Mouse (Mus musculus): ENCODE measurements around the gene Pcgf5. TPM values are rescaled to one million over a fixed set of nuclear protein-coding genes. Genes with fewer than 3 reads are reported as not detected.
A peak's percentile ranks its signal among the peaks of the same experiment; 100 is the strongest.
"Not testable (repeated sequence)": the region's sequence is repeated elsewhere in the genome, so short reads cannot be mapped to it uniquely, and the experiment has no call there.

Gene Pcgf5
- polyA plus RNA-seq, 1 experiment from 2014 or later = 26.0 TPM

DNA sequence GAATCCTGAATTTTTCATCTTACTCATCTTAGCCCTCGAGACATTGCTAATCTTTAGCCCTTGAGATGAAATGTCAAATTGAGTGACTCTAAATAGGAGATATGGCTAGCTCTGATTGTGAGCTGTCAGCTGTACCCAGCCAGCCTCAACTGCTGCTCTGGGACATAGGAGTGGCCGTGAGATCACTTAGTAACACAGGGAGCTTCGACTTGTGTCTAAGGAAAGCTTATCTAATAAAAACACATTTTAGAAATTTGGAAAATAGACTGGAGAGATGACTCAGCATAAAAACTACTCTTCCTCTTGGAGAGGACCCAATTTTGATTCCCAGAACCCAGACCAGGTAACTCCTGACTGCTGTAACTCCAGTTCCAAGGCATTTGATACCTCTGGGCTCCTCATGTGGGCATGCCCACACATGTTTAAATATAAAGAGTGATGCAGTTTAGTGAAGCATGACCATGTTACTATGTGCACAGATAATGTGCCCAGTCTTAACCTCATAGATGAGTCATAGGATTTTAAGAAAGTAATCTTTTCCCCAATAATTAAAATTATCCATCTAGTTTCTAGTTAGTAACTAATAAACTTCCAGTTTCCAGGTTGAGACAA, 103.0 kb downstream of the Pcgf5 start:
- H3K27me3 ChIP-seq (replicated peaks) = no peaks in the 10 kb centered on the region
- H3K27ac ChIP-seq = peak overlapping the region; percentile 85
- H3K36me3 ChIP-seq = peaks cover 20% of the 10 kb centered on the region
- no peak overlapping the region for H3K9ac ChIP-seq
- H3K4me2 ChIP-seq = peak overlapping the region; percentile 44
- peaks cover 36% of the 10 kb centered on the region for H3K4me1 ChIP-seq
- WGBS (ENCODE audit: insufficient replicate concordance) = 18% methylated on average over 3 of the region's 3 CpGs
- H3K4me3 ChIP-seq = no peak overlapping the region
- peak; percentile 98 for ATAC-seq
- no peaks in the 10 kb centered on the region for H3K9me3 ChIP-seq (replicated peaks)

DNA sequence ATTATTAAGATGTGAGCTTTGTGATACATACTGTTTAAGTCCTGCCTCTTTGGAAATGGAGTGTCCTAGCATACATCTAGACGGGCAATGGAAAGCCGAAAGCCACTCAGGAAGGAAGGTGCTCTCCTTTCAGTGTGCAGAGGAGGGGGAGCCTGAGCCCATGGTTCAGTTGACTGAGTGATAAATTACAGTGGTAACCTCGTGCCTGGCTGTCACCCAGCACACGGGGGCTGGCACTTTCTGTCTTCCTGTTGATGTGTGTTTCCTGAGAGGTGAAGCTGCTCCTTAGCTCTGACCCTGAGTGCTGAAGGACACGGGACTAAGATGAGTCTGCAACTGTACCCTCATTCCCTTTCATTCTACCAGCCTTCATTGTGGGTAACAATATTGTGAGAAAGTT, 103.6 kb downstream of the Pcgf5 start:
- peak overlapping the region; percentile 85 for H3K27ac ChIP-seq
- peak; percentile 22 for ATAC-seq
- H3K4me1 ChIP-seq = peaks cover 42% of the 10 kb centered on the region
- peak overlapping the region; percentile 33 for H3K4me2 ChIP-seq
- no peaks in the 10 kb centered on the region for H3K9me3 ChIP-seq (replicated peaks)
- H3K4me3 ChIP-seq = no peak overlapping the region
- peak overlapping the region; percentile 40; the same call in 1 of the 2 replicates for H3K9ac ChIP-seq
- no peaks in the 10 kb centered on the region for H3K27me3 ChIP-seq (replicated peaks)
- 36% methylated on average over 5 of the region's 5 CpGs for WGBS (ENCODE audit: insufficient replicate concordance)
- peaks cover 18% of the 10 kb centered on the region for H3K36me3 ChIP-seq

DNA sequence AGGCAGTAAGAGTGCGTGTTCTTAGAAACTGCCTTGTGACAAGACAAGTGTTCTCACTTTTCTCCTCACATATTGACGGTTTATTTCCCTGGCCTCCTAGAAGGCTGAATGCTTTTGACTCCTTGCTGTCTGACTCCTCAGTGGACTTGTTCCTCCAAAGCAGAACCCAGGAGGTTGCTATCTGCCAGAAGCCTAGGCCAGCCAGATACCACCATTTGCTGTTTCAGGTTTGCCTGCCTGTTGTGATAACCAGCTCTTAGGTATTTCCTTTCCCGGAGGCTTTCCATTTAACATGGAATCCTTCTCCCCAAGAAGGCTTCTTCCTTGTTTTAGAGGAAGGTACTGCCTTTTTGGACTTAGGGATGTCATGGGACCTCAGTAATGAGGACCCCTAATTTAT, 104.1 kb downstream of the Pcgf5 start:
- not testable (repeated sequence) for H3K4me3 ChIP-seq; H3K27me3 ChIP-seq (replicated peaks); H3K9me3 ChIP-seq (replicated peaks)
- H3K4me2 ChIP-seq = peak overlapping the region; percentile 33
- H3K27ac ChIP-seq = peak overlapping the region; percentile 85
- H3K36me3 ChIP-seq = peaks cover 18% of the 10 kb centered on the region
- peaks cover 45% of the 10 kb centered on the region for H3K4me1 ChIP-seq
- 49% methylated on average over 3 of the region's 3 CpGs for WGBS (ENCODE audit: insufficient replicate concordance)
- peak overlapping the region; percentile 40; the same call in 1 of the 2 replicates for H3K9ac ChIP-seq
- ATAC-seq = peak; percentile 78

DNA sequence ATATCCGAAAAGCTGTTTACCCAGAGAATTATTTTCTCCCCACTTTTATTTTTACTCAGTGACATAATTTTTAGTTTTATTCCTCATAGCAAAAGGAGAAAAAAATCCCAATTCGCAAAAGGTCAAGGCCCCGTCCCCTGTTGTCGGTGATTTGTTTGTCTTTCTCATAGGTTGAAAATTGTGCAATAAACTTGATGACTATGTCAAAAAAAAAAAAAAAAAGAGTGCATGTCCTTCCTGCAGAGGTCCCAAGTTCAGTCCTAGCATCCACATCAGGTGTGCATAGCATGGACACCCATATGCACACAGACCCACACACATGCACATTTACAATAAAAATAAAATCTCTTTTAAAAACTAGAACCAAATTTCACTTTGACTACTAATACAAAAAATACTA, 105.3 kb downstream of the Pcgf5 start:
- ATAC-seq = no peak
- WGBS (ENCODE audit: insufficient replicate concordance) = 85% methylated on average over 4 of the region's 4 CpGs
- H3K9ac ChIP-seq = no peak overlapping the region
- H3K4me2 ChIP-seq = no peak overlapping the region
- H3K4me1 ChIP-seq = peaks cover 48% of the 10 kb centered on the region
- no peaks in the 10 kb centered on the region for H3K9me3 ChIP-seq (replicated peaks)
- peaks cover 19% of the 10 kb centered on the region for H3K36me3 ChIP-seq
- no peak overlapping the region for H3K4me3 ChIP-seq
- no peaks in the 10 kb centered on the region for H3K27me3 ChIP-seq (replicated peaks)
- no peak overlapping the region for H3K27ac ChIP-seq

DNA sequence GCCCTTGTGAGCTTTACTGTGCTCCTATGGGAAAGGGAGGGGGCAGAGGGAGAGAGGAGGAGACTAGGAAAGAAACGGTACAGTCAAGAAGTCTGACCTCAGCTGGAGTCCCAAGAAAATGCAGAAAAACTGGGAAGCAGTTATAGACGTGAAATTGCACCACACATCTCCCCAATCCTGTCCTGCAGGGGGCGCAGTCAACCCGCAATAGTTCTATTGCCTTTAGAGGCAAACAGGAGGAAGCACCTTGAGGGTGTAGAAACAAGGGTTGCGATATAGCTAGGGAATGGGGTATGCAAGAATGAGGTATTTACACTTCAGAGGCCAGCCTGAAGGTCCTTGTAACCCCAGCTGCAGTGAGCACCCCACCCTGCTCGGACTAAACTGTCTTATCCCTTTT, 122.0 kb downstream of the Pcgf5 start:
- Histone ChIP-seq H3K36me3 (no peaks in the 10 kb centered on the region), H3K9me3 (replicated peaks) (no peaks in the 10 kb centered on the region), H3K9ac (no peak overlapping the region), H3K4me3 (no peak overlapping the region), H3K27ac (no peak overlapping the region), H3K4me1 (no peaks in the 10 kb centered on the region; the same call in 1 of the 2 replicates), H3K27me3 (replicated peaks) (0 out of 2 replicates have a peak, but pooled peaks cover 4% of the 10 kb centered on the region), H3K4me2 (no peak overlapping the region)
- WGBS (ENCODE audit: insufficient replicate concordance) = 13% methylated on average over 6 of the region's 6 CpGs
- ATAC-seq = no peak

DNA sequence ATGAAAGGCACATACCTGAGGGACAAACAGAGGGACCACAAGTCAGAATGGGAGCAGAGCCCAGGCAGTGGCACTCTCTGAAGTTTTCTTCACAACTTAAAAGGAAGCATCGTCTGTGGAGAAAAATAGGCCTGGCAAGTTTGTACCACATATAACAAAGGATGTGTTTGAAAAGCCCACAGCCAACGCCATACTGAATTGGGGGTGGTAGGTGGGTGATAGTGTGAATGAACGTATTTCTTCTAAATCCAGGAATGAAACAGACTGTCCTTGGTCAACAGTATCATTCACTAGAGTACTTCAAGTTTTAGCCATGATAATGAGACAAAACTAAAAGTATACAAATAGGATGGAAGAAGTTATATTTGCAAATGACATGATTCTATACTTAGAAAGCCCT, 123.2 kb downstream of the Pcgf5 start:
- 67% methylated on average over 3 of the region's 3 CpGs for WGBS (ENCODE audit: insufficient replicate concordance)
- no peak overlapping the region for H3K27ac ChIP-seq
- no peak for ATAC-seq
- no peaks in the 10 kb centered on the region for H3K27me3 ChIP-seq (replicated peaks)
- no peak overlapping the region for H3K4me3 ChIP-seq
- H3K9ac ChIP-seq = no peak overlapping the region
- H3K4me1 ChIP-seq = no peaks in the 10 kb centered on the region; the same call in 1 of the 2 replicates
- H3K4me2 ChIP-seq = no peak overlapping the region
- no peaks in the 10 kb centered on the region for H3K9me3 ChIP-seq (replicated peaks)
- no peaks in the 10 kb centered on the region for H3K36me3 ChIP-seq

DNA sequence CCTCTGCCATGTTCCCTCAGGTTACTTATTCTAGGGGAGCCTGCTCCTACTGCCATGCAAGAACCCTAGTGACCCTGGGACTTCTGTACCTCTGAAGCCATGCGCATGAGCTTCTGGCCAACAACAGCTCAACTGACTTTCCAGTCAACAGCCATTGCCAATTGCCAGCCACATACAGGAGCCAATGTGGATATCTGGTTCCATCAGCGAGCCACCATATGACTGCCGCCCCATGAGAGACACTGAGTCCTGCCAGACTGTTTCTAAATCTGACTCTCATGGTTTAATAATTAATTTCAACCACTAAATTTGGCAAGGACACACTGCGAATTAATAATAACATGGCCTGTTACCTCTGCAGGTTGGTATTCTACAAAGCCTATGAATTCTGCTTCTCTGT, 128.5 kb downstream of the Pcgf5 start:
- H3K4me2 ChIP-seq = no peak overlapping the region
- ATAC-seq = no peak

DNA sequence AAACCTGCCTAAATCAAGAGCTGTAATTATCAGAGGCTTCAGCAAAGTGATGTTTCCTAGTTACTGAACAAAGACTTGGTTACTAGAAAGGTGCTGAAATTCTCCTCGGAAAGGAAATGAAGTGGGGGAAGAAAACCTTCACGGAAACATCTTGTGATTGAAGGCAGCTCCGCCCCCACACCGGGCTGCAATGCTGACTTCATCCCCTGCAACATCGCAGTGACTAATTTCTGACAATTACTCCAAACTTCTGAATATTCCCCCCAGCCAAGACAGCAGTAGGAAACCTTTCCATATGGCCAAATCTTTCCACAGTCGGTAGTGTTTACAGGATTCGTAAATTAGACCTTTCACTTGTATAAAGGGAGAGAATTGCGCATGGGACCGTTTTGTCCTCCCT, 129.0 kb downstream of the Pcgf5 start:
- no peak overlapping the region for H3K9ac ChIP-seq
- H3K9me3 ChIP-seq (replicated peaks) = no peaks in the 10 kb centered on the region
- no peaks in the 10 kb centered on the region for H3K4me1 ChIP-seq
- ATAC-seq = no peak
- no peak overlapping the region for H3K27ac ChIP-seq
- no peaks in the 10 kb centered on the region for H3K27me3 ChIP-seq (replicated peaks)
- H3K36me3 ChIP-seq = no peaks in the 10 kb centered on the region
- H3K4me2 ChIP-seq = no peak overlapping the region
- 36% methylated on average over 9 of the region's 9 CpGs for WGBS (ENCODE audit: insufficient replicate concordance)
- no peak overlapping the region for H3K4me3 ChIP-seq

More for the DNA sequence above, 128.5 kb downstream of the Pcgf5 start:
- no peak overlapping the region for H3K27ac ChIP-seq
- H3K36me3 ChIP-seq = no peaks in the 10 kb centered on the region
- no peaks in the 10 kb centered on the region for H3K4me1 ChIP-seq
- H3K4me3 ChIP-seq = no peak overlapping the region
- H3K9ac ChIP-seq = no peak overlapping the region
- H3K9me3 ChIP-seq (replicated peaks) = no peaks in the 10 kb centered on the region
- H3K27me3 ChIP-seq (replicated peaks) = no peaks in the 10 kb centered on the region
- WGBS (ENCODE audit: insufficient replicate concordance) = 78% methylated on average over 4 of the region's 4 CpGs

DNA sequence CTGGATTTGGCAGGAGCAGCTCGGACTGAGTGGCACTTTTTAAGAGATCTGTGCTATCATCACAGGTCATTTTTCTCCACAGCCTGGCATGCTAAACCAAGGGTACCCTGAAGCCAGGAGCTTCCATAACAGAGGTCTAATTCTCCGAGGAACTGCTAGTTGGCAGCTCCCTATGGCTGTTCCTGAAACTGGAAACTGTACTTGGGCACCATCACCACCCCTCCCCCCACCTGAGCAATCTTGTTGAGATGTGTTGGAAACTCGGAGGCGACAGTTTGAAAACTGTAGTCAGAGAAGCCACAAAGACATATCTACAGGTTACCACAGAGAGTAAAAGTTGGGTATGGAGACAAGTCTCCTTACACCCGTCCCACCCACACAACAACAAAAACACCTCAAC, 129.6 kb downstream of the Pcgf5 start:
- ATAC-seq = no peak
- Histone ChIP-seq H3K9ac (no peak overlapping the region), H3K9me3 (replicated peaks) (no peaks in the 10 kb centered on the region), H3K4me3 (no peak overlapping the region), H3K4me1 (no peaks in the 10 kb centered on the region), H3K27me3 (replicated peaks) (no peaks in the 10 kb centered on the region), H3K27ac (no peak overlapping the region), H3K4me2 (no peak overlapping the region), H3K36me3 (no peaks in the 10 kb centered on the region)
- WGBS (ENCODE audit: insufficient replicate concordance) = 29% methylated on average over 5 of the region's 5 CpGs

DNA sequence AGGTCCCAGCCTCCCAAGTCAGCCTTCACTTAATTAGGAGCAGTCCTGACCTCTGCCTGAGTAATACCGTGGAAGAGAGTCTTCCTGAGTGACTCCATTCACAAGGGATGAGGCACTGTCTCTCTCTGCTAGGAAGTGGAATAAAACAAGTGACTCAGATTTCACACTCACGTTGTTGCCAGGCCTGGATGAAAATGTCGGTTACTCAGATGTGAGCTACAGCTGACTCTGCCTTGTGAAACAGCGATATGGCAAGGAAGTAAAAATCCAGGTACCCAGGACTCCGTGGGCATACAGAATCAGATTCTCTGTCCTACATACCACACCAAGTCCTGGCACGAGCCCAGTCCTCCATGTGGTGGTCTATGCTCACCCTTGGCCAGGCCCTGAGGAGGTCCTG, 142.8 kb downstream of the Pcgf5 start:
- H3K4me2 ChIP-seq = no peak overlapping the region
- H3K27ac ChIP-seq = no peak overlapping the region
- no peak overlapping the region for H3K9ac ChIP-seq
- 66% methylated on average over 6 of the region's 6 CpGs for WGBS (ENCODE audit: insufficient replicate concordance)
- H3K36me3 ChIP-seq = no peaks in the 10 kb centered on the region
- no peak for ATAC-seq
- H3K4me1 ChIP-seq = no peaks in the 10 kb centered on the region
- 0 out of 2 replicates have a peak, but pooled peaks cover 3% of the 10 kb centered on the region for H3K27me3 ChIP-seq (replicated peaks)
- H3K9me3 ChIP-seq (replicated peaks) = 0 out of 2 replicates have a peak, but pooled peaks cover 7% of the 10 kb centered on the region
- no peak overlapping the region for H3K4me3 ChIP-seq

DNA sequence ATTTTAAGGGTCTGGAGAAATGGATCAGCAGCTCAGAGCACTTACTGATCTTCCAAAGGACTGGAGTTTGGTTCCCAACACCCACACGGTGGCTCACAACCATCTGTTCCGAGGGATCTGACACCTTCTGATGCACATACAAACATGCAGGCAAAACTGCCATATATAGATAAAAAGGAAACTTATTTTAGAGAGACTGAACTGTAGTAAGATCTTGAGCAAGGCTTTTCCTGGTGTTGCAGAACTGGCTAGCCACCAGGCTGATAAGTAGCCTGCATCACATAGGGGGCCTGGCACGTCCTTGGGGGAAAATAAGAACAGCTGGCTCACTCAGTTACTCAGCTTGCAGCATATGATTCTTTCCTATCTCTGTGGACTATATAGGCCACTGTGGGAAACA, 147.4 kb downstream of the Pcgf5 start:
- H3K9me3 ChIP-seq (replicated peaks) = no peaks in the 10 kb centered on the region
- no peaks in the 10 kb centered on the region for H3K36me3 ChIP-seq
- ATAC-seq = no peak
- H3K4me1 ChIP-seq = no peaks in the 10 kb centered on the region
- H3K27ac ChIP-seq = no peak overlapping the region
- H3K4me3 ChIP-seq = no peak overlapping the region
- 37% methylated on average over 3 of the region's 3 CpGs for WGBS (ENCODE audit: insufficient replicate concordance)
- no peak overlapping the region for H3K9ac ChIP-seq
- no peaks in the 10 kb centered on the region for H3K27me3 ChIP-seq (replicated peaks)
- no peak overlapping the region for H3K4me2 ChIP-seq

DNA sequence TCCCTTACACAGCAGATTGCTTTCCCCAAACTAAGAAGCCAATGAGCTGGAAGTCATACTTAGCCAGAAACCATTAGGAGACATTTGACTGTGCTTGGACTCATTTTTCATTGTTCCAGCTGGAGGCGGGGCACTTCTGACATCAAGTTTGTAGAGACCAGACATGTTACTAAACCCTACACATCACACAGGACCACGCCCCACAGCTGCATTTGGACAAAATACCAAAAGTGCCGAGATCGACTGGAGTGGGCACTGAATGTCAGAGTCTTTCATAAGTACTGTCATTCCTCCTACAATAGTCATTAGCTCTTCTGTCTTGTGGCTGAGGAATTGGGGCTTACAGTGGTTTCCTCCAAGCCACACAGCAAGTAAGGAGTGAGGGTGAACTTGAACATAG, 148.4 kb downstream of the Pcgf5 start:
- Histone ChIP-seq H3K4me2 (no peak overlapping the region), H3K9ac (no peak overlapping the region), H3K4me3 (no peak overlapping the region), H3K9me3 (replicated peaks) (no peaks in the 10 kb centered on the region), H3K36me3 (no peaks in the 10 kb centered on the region), H3K27ac (no peak overlapping the region), H3K27me3 (replicated peaks) (no peaks in the 10 kb centered on the region), H3K4me1 (no peaks in the 10 kb centered on the region)
- ATAC-seq = no peak
- WGBS (ENCODE audit: insufficient replicate concordance) = 60% methylated on average over 4 of the region's 4 CpGs

DNA sequence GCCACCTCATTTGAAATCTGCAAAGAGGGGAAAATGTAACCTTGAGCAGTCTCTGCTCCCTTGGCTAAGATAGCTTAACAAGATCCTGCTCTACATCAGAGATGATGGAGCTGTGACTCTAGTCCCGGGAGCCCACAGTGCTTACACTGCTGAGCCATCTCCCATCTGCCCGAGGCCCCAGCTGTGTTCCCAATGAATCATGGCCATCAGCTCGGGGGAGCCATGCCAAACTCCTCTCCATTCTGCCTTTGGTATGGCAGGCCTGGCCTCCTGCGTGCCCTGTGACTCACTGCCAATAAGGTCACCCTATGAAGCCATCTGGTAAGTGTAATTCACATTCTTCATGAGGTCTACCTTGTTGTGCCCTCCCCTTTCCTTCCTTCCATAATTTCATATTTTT, 149.0 kb downstream of the Pcgf5 start:
- ATAC-seq = no peak
- no peaks in the 10 kb centered on the region for H3K4me1 ChIP-seq
- 56% methylated on average over 4 of the region's 4 CpGs for WGBS (ENCODE audit: insufficient replicate concordance)
- H3K4me3 ChIP-seq = no peak overlapping the region
- no peaks in the 10 kb centered on the region for H3K27me3 ChIP-seq (replicated peaks)
- H3K36me3 ChIP-seq = no peaks in the 10 kb centered on the region
- no peak overlapping the region for H3K9ac ChIP-seq
- H3K9me3 ChIP-seq (replicated peaks) = no peaks in the 10 kb centered on the region
- no peak overlapping the region for H3K4me2 ChIP-seq
- H3K27ac ChIP-seq = no peak overlapping the region

Measured in liver, embryonic 12.5 days (tissue).